26 mouse cellular contexts compared by ENCODE assay signal in the genomic region with DNA sequence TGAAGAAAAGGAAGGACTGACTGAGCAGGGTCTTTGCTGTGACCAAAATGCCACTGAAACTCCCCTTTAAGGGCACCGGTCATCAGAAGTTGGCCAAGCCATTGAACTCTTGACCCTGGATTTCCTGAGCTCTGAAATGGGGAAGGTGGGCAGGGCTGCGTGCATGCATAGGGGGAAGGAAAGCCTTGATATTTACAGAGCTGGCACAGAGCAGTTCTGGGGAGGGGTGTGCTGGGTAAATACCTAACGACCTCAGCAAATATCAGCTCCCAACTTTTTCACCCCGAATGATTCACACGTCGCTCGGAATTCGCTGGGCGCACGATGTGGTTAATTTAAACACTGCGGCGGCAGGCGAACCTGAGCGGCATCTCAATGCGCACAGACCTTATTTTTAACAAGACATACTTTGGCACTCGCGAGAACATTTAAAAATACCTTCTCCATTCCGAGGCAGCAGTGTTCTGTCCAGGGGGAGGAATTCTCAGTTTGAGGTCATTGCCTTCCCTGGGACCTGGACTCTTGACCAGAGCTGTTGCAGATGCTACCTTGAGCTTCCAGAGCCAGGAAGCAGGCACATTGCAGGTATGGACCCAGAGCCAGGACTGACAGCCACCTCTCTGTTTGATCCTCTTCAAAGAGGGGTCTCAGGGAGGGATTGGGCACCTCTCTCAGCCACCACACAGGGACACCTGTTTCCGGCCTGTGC.
A peak's percentile ranks its signal among the peaks of the same experiment; 100 is the strongest.
DNase-seq lines count a peak whose midpoint lies in the region; ATAC-seq lines count a peak whose summit lies in the region.
"Had no signal": no experiment of that assay in that cellular context is flagged by ENCODE, and none has a peak within 500 bp of the region (broad histone marks: within the 10 kb centered on the region; RNA-seq: fewer than 3 reads in every experiment).

No protein-coding gene starts in this region.

- intact Hi-C loops in left cerebral cortex, postnatal 25 days (cut with DNase I): no loop called here

- 57% methylated on average over 19 of the region's 19 CpGs for WGBS in lung, embryonic 16.5 days
- 74% methylated on average over 19 of the region's 19 CpGs for WGBS in midbrain, embryonic 16.5 days

- no peak overlapping the region for H3K4me3 ChIP-seq in lung, embryonic 16.5 days (ENCODE audit: low read length)
- no peak overlapping the region for H3K4me3 ChIP-seq in midbrain, embryonic 16.5 days (ENCODE audit: low read depth, low read length)
- H3K4me3 ChIP-seq: forebrain, embryonic 10.5 days; heart, embryonic 12.5 days; hindbrain, embryonic 13.5 days; liver, embryonic 13.5 days; neural tube, embryonic 15.5 days had no signal

- no peaks in the 10 kb centered on the region for H3K9me3 ChIP-seq in lung, embryonic 16.5 days (ENCODE audit: control insufficient read depth, low read length)
- H3K9me3 ChIP-seq in midbrain, embryonic 16.5 days (replicated peaks; ENCODE audit: control insufficient read depth, low read length, poor library complexity, severe bottlenecking): no peaks in the 10 kb centered on the region
- H3K9me3 ChIP-seq: forebrain, embryonic 10.5 days; heart, embryonic 12.5 days; hindbrain, embryonic 13.5 days; liver, embryonic 13.5 days; neural tube, embryonic 15.5 days had no signal

- no peaks in the 10 kb centered on the region for H3K27me3 ChIP-seq in lung, embryonic 16.5 days (ENCODE audit: control insufficient read depth, insufficient read depth, low read depth, low read length)
- H3K27me3 ChIP-seq in midbrain, embryonic 16.5 days (ENCODE audit: control insufficient read depth, insufficient read depth, low read depth, low read length): no peaks in the 10 kb centered on the region
- H3K27me3 ChIP-seq: hindbrain, embryonic 13.5 days; liver, embryonic 13.5 days; neural tube, embryonic 15.5 days had no signal

- H3K4me2 ChIP-seq in lung, embryonic 16.5 days (ENCODE audit: low read depth, low read length): peak overlapping the region; percentile 5; the same call in 1 of the 2 replicates
- H3K4me2 ChIP-seq in midbrain, embryonic 16.5 days (ENCODE audit: low read length): 0 out of 2 replicates have a peak overlapping the region, but pooled peaks have one; percentile 12
- H3K4me2 ChIP-seq: heart, embryonic 12.5 days; hindbrain, embryonic 13.5 days; liver, embryonic 13.5 days; neural tube, embryonic 15.5 days had no signal

- no peaks in the 10 kb centered on the region for H3K36me3 ChIP-seq in lung, embryonic 16.5 days (ENCODE audit: control insufficient read depth, insufficient read depth, low read length)
- H3K36me3 ChIP-seq in midbrain, embryonic 16.5 days (ENCODE audit: control insufficient read depth, insufficient read depth, low read length): no peaks in the 10 kb centered on the region
- H3K36me3 ChIP-seq: forebrain, embryonic 10.5 days; heart, embryonic 12.5 days; hindbrain, embryonic 13.5 days; liver, embryonic 13.5 days; neural tube, embryonic 15.5 days had no signal

- H3K27ac ChIP-seq in lung, embryonic 16.5 days (ENCODE audit: low read length): no peak overlapping the region
- 0 out of 2 replicates have a peak overlapping the region, but pooled peaks have one; percentile 22 for H3K27ac ChIP-seq in midbrain, embryonic 16.5 days (ENCODE audit: low read length)
- H3K27ac ChIP-seq: forebrain, embryonic 10.5 days; hindbrain, embryonic 13.5 days; liver, embryonic 13.5 days; neural tube, embryonic 15.5 days had no signal

- ATAC-seq in lung, embryonic 16.5 days (ENCODE audit: low read depth): peak; percentile 64
- ATAC-seq in midbrain, embryonic 16.5 days: peak; percentile 27; the same call in 1 of the 2 replicates
- ATAC-seq: forebrain, postnatal 0 days; inflammation-experienced regulatory T-cells, adult 6 months had no signal

- DNase-seq in left cerebral cortex, postnatal 25 days (ENCODE audit: low spot score in 2 of 2): peak; percentile 45 to 83
- DNase-seq in left cerebral cortex, adult 8-10 months (ENCODE audit: low spot score in 2 of 2): no peak
- DNase-seq in lung, postnatal 4 days: no peak
- DNase-seq in brain, adult 2 months (ENCODE audit: low read depth, low spot score): peak; percentile 72
- no peak for DNase-seq in retina, embryonic 14.5 days (ENCODE audit: low spot score)
- DNase-seq: adrenal gland, postnatal 25 days; B cell, adult 2 months; cerebellum, adult 2 months; cerebellum, postnatal 36 days; forebrain, postnatal 0 days; gastrocnemius, postnatal 10 days; heart, adult 11 months; heart, postnatal 14 days; kidney, adult 9 months; kidney, postnatal 25 days; liver, embryonic 13.5 days; lung, postnatal 36 days; spleen, adult 18-20 months; thymus, adult 18-20 months had no signal

- H3K4me1 ChIP-seq in lung, embryonic 16.5 days (replicated peaks; ENCODE audit: control insufficient read depth, insufficient read depth, low read length): peaks cover 2% of the 10 kb centered on the region; the same call in 1 of the 2 replicates
- H3K4me1 ChIP-seq in midbrain, embryonic 16.5 days (ENCODE audit: control insufficient read depth, insufficient read depth, low read length): peaks cover 10% of the 10 kb centered on the region
- H3K4me1 ChIP-seq: heart, embryonic 12.5 days; liver, embryonic 13.5 days had no signal

- no peak overlapping the region for H3K9ac ChIP-seq in lung, embryonic 16.5 days (ENCODE audit: low read length)
- H3K9ac ChIP-seq in midbrain, embryonic 16.5 days (ENCODE audit: low read depth, low read length): no peak overlapping the region
- H3K9ac ChIP-seq: forebrain, postnatal 0 days; heart, embryonic 12.5 days; hindbrain, embryonic 13.5 days; liver, embryonic 13.5 days; neural tube, embryonic 15.5 days had no signal

Comparison
In these comparisons a context has a peak if more than half of its experiments do, and no peak if none do; other contexts are left out.
1. DNase-seq: peak in left cerebral cortex, postnatal 25 days (2 of 2) and brain, adult 2 months (single experiment); none in left cerebral cortex, adult 8-10 months (0 of 2), lung, postnatal 4 days (0 of 2) and retina, embryonic 14.5 days (single experiment).